Comparison of ENCODE assay signal across 8 mouse cellular contexts in the genomic region with DNA sequence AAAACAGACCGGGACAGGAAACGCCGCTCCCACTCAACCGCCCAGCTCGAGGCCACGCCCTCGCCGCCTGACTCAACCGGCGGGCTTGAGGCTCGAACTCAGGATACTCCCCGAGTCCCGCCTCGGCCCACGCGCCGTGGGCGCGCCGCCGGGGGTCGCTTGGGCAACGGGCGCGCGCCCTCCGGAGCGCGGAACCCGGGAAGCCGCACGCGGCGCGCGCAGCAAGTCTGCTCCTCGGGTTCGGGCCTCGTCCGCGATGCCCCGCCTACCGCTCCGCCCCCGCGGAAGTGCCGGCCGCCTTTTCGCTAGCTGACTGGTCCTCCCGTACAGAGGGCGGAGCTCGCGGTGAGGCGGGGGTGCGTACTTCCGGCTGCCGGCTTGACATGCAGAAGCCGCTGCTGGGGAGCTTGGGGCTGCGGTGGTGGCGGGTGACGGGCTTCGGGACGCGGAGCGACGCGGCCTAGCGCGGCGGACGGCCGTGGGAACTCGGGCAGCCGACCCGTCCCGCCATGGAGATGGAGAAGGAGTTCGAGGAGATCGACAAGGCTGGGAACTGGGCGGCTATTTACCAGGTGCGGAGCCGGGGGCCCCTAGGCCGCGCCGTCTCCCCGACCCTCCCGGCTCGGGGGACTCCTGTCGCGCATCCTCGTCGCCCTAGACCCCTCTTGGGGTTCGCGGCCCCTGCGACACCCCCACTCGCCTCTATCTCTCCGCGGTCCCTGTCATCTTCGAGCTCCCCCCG. TPM values are rescaled to one million over a fixed set of nuclear protein-coding genes. Genes with fewer than 3 reads are reported as not detected.
A peak's percentile ranks its signal among the peaks of the same experiment; 100 is the strongest.
DNase-seq lines count a peak whose midpoint lies in the region; ATAC-seq and TF ChIP-seq lines count a peak whose summit lies in the region.

A gene (plus strand): TSS at position 73 of the 742 bp plus-strand sequence.

- intact Hi-C loops in heart, postnatal 25 days (cut with DNase I): no loop called here

- H3K4me1 ChIP-seq in ES-E14 (ENCODE audit: control insufficient read depth in 2 of 2, insufficient read depth in 2 of 2, low read length in 2 of 2, poor library complexity in 1 of 2): peaks cover 2 to 4% of the 10 kb centered on the region in 2 experiments; a peak in 1 of 4 replicates
- H3K4me1 ChIP-seq in forebrain, embryonic 15.5 days: peaks cover 40% of the 10 kb centered on the region
- peaks cover 8% of the 10 kb centered on the region for H3K4me1 ChIP-seq in lung, adult 2 months (ENCODE audit: control insufficient read depth, insufficient read depth, low read length)

- peak; percentile 73; the same call in 1 of the 2 replicates for TF ChIP-seq POLR2A in lung, adult 2 months (IDR thresholded peaks at IDR 0.05; ENCODE audit: borderline replicate concordance, extremely low read depth, low read depth, low read length)

- peaks cover 12% of the 10 kb centered on the region for H3K9me3 ChIP-seq in ES-E14 (ENCODE audit: control insufficient read depth, insufficient read depth, low read depth, low read length)
- H3K9me3 ChIP-seq in forebrain, embryonic 15.5 days: no peaks in the 10 kb centered on the region

- ATAC-seq in forebrain, embryonic 15.5 days (replicated peaks): peak; percentile 98
- peak; percentile 98 for ATAC-seq in neutrophil, adult 5-6 weeks (ENCODE audit: extremely low read depth, insufficient number of reproducible peaks, low FRiP score, poor library complexity, severe bottlenecking)

- DNase-seq in ES-E14 (ENCODE audit: low read depth, low spot score): peak; percentile 81
- peak; percentile 97 for DNase-seq in cerebellum, adult 11-12 months
- DNase-seq in heart, postnatal 25 days (ENCODE audit: low spot score): peak; percentile 96
- peak; percentile 98 for DNase-seq in layer of hippocampus, adult 18-20 months (ENCODE audit: low spot score in 2 of 2)
- DNase-seq in lung, adult 2 months: peak; percentile 97
- DNase-seq in thymus, adult 18-20 months: peak; percentile 99

- H3K27me3 ChIP-seq in forebrain, embryonic 15.5 days: no peaks in the 10 kb centered on the region

- whole genome bisulfite sequencing in forebrain, embryonic 15.5 days: 0% methylated on average over 94 of the region's 99 CpGs
- WGBS in lung, adult 2 months: under 1% methylated on average over 99 of the region's 99 CpGs

- peaks cover 2% of the 10 kb centered on the region; the same call in 1 of the 2 replicates for H3K36me3 ChIP-seq in ES-E14 (ENCODE audit: control insufficient read depth, insufficient read depth, low read length, poor library complexity, severe bottlenecking)
- no peaks in the 10 kb centered on the region for H3K36me3 ChIP-seq in forebrain, embryonic 15.5 days

- in situ Hi-C loops in ES-E14 (cut with MboI; ENCODE audit: low sequenced_read_pairs in 2 of 2, unreplicated experiment in 2 of 2): no loop called here

- peak within 1 kb of the TSS; percentile 87 for H3K9ac ChIP-seq in ES-E14 (ENCODE audit: insufficient read depth, low read depth, low read length, poor library complexity, severe bottlenecking)
- H3K9ac ChIP-seq in forebrain, embryonic 15.5 days (replicated peaks): peak within 1 kb of the TSS; percentile 85

- H3K4me3 ChIP-seq in ES-E14 (ENCODE audit: insufficient read depth in 1 of 2, low read depth in 1 of 2, low read length in 2 of 2, poor library complexity in 1 of 2, severe bottlenecking in 1 of 2): peak within 1 kb of the TSS; percentile 88 to 95
- peak within 1 kb of the TSS; percentile 69 for H3K4me3 ChIP-seq in forebrain, embryonic 15.5 days
- peak within 1 kb of the TSS; percentile 91 for H3K4me3 ChIP-seq in lung, adult 2 months (replicated peaks; ENCODE audit: extremely low read depth, low read depth, low read length)

- peak within 1 kb of the TSS; percentile 67 for H3K4me2 ChIP-seq in forebrain, embryonic 15.5 days (replicated peaks)

- H3K27ac ChIP-seq in ES-E14 (ENCODE audit: insufficient read depth, low read depth, low read length, poor library complexity, severe bottlenecking): peak within 1 kb of the TSS; percentile 52
- peak within 1 kb of the TSS; percentile 80 for H3K27ac ChIP-seq in forebrain, embryonic 15.5 days (replicated peaks)

- no peak for TF ChIP-seq CTCF in lung, adult 2 months (IDR thresholded peaks at IDR 0.05; ENCODE audit: insufficient read depth, low read length)

TF ChIP-seq in ES-E14, 5 proteins besides CTCF, POLR2A, EP300 and RAD21:
- TF ChIP-seq HCFC1 (IDR thresholded peaks at IDR 0.05; ENCODE audit: borderline replicate concordance, insufficient read depth, low read length): no peak

RNA-seq across cellular contexts. Expression of the gene that starts here (rescaled TPM):
- total RNA-seq in ES-E14 (2012; rRNA removed): 31.1 and 39.9 TPM in 2 replicates
- polyA plus RNA-seq in forebrain, embryonic 15.5 days (2015; fragmentation: Nextera tagmentation; extraction: Ambion mirVana): 95.0 and 105 TPM in 2 replicates
- total RNA-seq in heart, postnatal 25 days (2021): 10 to 100 TPM; 21.9 to 23.4 TPM
- 10 to 100 TPM; 64.8 to 68.8 TPM for total RNA-seq in layer of hippocampus, adult 18-20 months (2021)
- 65.9 and 69.9 TPM in 2 replicates for polyA plus RNA-seq in lung, adult 2 months (2012; rRNA removed)
- 159 and 218 TPM in 2 replicates for total RNA-seq in neutrophil, adult 5-6 weeks (2017)

Comparison
In these comparisons a context has a peak if more than half of its experiments do, and no peak if none do; other contexts are left out.
1. Peak in every context shown above with its lines: DNase-seq, ATAC-seq, H3K4me3 ChIP-seq and H3K27ac ChIP-seq.